Mouse (Mus musculus) heart, adult 2 months (tissue): ENCODE data around the gene Afg3l1. TPM values are rescaled to one million over a fixed set of nuclear protein-coding genes. Genes with fewer than 3 reads are reported as not detected.
"Not testable (repeated sequence)": the region's sequence is repeated elsewhere in the genome, so short reads cannot be mapped to it uniquely, and the experiment has no call there.

Source experiments
- DNase-seq, 2 experiments: peaks; one replicate each; pipeline ENCODE4 v3.0.0; 2021
- H3K27ac ChIP-seq: fragments of 200-600 bp; 2 replicates; pipeline ENCODE4 v1.8.1; 2022
- H3K27me3 ChIP-seq: fragments of 200-500 bp; 2 replicates; pipeline ENCODE4 v1.6.1; 2012; ENCODE audit warnings: mild to moderate bottlenecking, low read length, inconsistent platforms, mixed read lengths; ENCODE audit not compliant: control insufficient read depth, insufficient read depth
- H3K36me3 ChIP-seq: fragments of 200-500 bp; 2 replicates; pipeline ENCODE4 v1.6.1; 2012; ENCODE audit warnings: low read length, inconsistent platforms; ENCODE audit not compliant: control insufficient read depth, insufficient read depth
- H3K4me1 ChIP-seq: fragments of 200-500 bp; 2 replicates; pipeline ENCODE4 v1.6.1; 2011; ENCODE audit warnings: low read length; ENCODE audit not compliant: control insufficient read depth, insufficient read depth
- H3K4me3 ChIP-seq: fragments of 200-600 bp; 2 replicates; pipeline ENCODE4 v1.8.1; 2022
- H3K79me2 ChIP-seq: fragments of 200-500 bp; replicated peaks from 2 replicates; pipeline ENCODE4 v1.6.1; 2012; ENCODE audit warnings: mild to moderate bottlenecking, inconsistent platforms, low read length, moderate library complexity, mixed read lengths; ENCODE audit not compliant: control insufficient read depth, insufficient read depth
- H3K9ac ChIP-seq: fragments of 200-500 bp; 2 replicates; pipeline ENCODE4 v1.6.1; 2012; ENCODE audit warnings: low read depth, mild to moderate bottlenecking, control low read depth, inconsistent platforms, low read length, mixed read lengths
- CTCF ChIP-seq: fragments of 200-600 bp; IDR thresholded peaks from 2 replicates; pipeline ENCODE4 v1.8.1; 2022; ENCODE audit warnings: antibody characterized with exemption, mild to moderate bottlenecking, moderate library complexity
- EP300 ChIP-seq: fragments of 200-500 bp; IDR thresholded peaks from 2 replicates; pipeline ENCODE4 v1.6.1; 2011; ENCODE audit warnings: low read depth, low read length, control low read depth; ENCODE audit not compliant: insufficient read depth
- POLR2A ChIP-seq: fragments of 200-500 bp; IDR thresholded peaks from 2 replicates; pipeline ENCODE4 v1.6.1; 2011; ENCODE audit warnings: mild to moderate bottlenecking, low read depth, low read length, control low read depth; ENCODE audit not compliant: insufficient read depth
- WGBS: fragments of 180-500 bp; shearing (Covaris S2); methylation state at CpG from one replicate; pipeline ENCODE4 v1.1.7; 2018; 5-methylcytosine and 5-hydroxymethylcytosine counted together
- intact Hi-C: fragments of 180-260 bp; cut with DNase I; formaldehyde crosslinking; loops from one replicate; pipeline ENCODE4 v1.15.1; 2025
- polyA plus RNA-seq: library from polyadenylated mRNA; depleted of rRNA; stranded (reverse); fragments of >200 nt; gene quantifications from 2 replicates; pipeline ENCODE4 v1.2.3, GENCODE M21; 2012
- total RNA-seq, 2 experiments: library from RNA; stranded (reverse); gene quantifications; 2 replicates each; pipeline ENCODE4 v1.2.3; 2021

Afg3l1 gene
- total and polyA plus RNA-seq, 3 experiments, result 22.6 to 65.1 (median 60.1) TPM

GRCm38 (mm10) chr8:123453951-123454350, 23.8 kb upstream of the Afg3l1 start:
- no peak overlapping the region for H3K27ac ChIP-seq
- H3K27me3 ChIP-seq, result no peaks in the 10 kb centered on the region
- H3K9ac ChIP-seq, result no peak overlapping the region
- H3K4me1 ChIP-seq, result no peaks in the 10 kb centered on the region
- WGBS, result 92% methylated on average over 5 of the region's 5 CpGs
- H3K4me3 ChIP-seq, result no peak overlapping the region
- no peaks in the 10 kb centered on the region for H3K79me2 ChIP-seq
- H3K36me3 ChIP-seq, result no peaks in the 10 kb centered on the region
- TF ChIP-seq EP300 (no peak), CTCF (no peak), POLR2A (no peak)
- DNase-seq, result no peak
- intact Hi-C loops, result no loop called here

- Histone ChIP-seq H3K9ac (no peak overlapping the region), H3K79me2 (no peaks in the 10 kb centered on the region), H3K4me3 (no peak overlapping the region), H3K36me3 (no peaks in the 10 kb centered on the region), H3K27me3 (no peaks in the 10 kb centered on the region), H3K4me1 (no peaks in the 10 kb centered on the region), H3K27ac (no peak overlapping the region)
- no peak for DNase-seq
- WGBS, result 93% methylated on average over 6 of the region's 6 CpGs
- intact Hi-C loops, result no loop called here
- no peak for TF ChIP-seq EP300
- TF ChIP-seq CTCF, result no peak
- TF ChIP-seq POLR2A, result no peak
Observed at GRCm38 (mm10) chr8:123454559-123454958, 23.1 kb upstream of the Afg3l1 start.

- no peaks in the 10 kb centered on the region for H3K27me3 ChIP-seq
- no peak overlapping the region for H3K27ac ChIP-seq
- H3K4me3 ChIP-seq, result no peak overlapping the region
- no peak for DNase-seq
- 83% methylated on average over 4 of the region's 4 CpGs for WGBS
- TF ChIP-seq POLR2A (no peak), CTCF (no peak), EP300 (no peak)
- no peaks in the 10 kb centered on the region for H3K36me3 ChIP-seq
- H3K4me1 ChIP-seq, result no peaks in the 10 kb centered on the region
- H3K79me2 ChIP-seq, result no peaks in the 10 kb centered on the region
- no peak overlapping the region for H3K9ac ChIP-seq
- intact Hi-C loops, result no loop called here
Observed at GRCm38 (mm10) chr8:123463651-123464050, 14.1 kb upstream of the Afg3l1 start.

- H3K27me3 ChIP-seq, result no peaks in the 10 kb centered on the region
- H3K4me3 ChIP-seq, result no peak overlapping the region
- H3K4me1 ChIP-seq, result no peaks in the 10 kb centered on the region
- H3K27ac ChIP-seq, result no peak overlapping the region
- TF ChIP-seq EP300 (no peak), POLR2A (no peak), CTCF (no peak)
- DNase-seq, result no peak
- WGBS, result 68% methylated on average over 3 of the region's 3 CpGs
- intact Hi-C loops, result no loop called here
- H3K79me2 ChIP-seq, result no peaks in the 10 kb centered on the region
- no peak overlapping the region for H3K9ac ChIP-seq
- H3K36me3 ChIP-seq, result no peaks in the 10 kb centered on the region
Observed at GRCm38 (mm10) chr8:123467476-123467875, 10.2 kb upstream of the Afg3l1 start.

GRCm38 (mm10) chr8:123472991-123473390, 4.7 kb upstream of the Afg3l1 start:
- intact Hi-C loops, H3K27me3 ChIP-seq, DNase-seq, H3K36me3 ChIP-seq, H3K79me2 ChIP-seq, H3K4me3 ChIP-seq, H3K27ac ChIP-seq, H3K9ac ChIP-seq, H3K4me1 ChIP-seq: not testable (repeated sequence)
- WGBS, result 70% methylated on average over 6 of the region's 6 CpGs

- H3K4me3 ChIP-seq, result not testable (repeated sequence)
- WGBS, result 42% methylated on average over 5 of the region's 5 CpGs
Observed at GRCm38 (mm10) chr8:123474549-123474948, 3.2 kb upstream of the Afg3l1 start.

More at GRCm38 (mm10) chr8:123474549-123474948, 3.2 kb upstream of the Afg3l1 start:
- H3K36me3 ChIP-seq, H3K4me1 ChIP-seq, intact Hi-C loops, DNase-seq, H3K27me3 ChIP-seq, H3K9ac ChIP-seq, H3K79me2 ChIP-seq, H3K27ac ChIP-seq: not testable (repeated sequence)
